Mouse (Mus musculus): ENCODE data around the gene Sept9.

- no peak for TF ChIP-seq TAL1 (IDR thresholded peaks at IDR 0.05; ENCODE audit: low read length)
- no peak for TF ChIP-seq GATA1 (IDR thresholded peaks at IDR 0.05; ENCODE audit: low read length)
Measured at GRCm38 (mm10) chr11:117256088-117256487, 56.6 kb downstream of the Sept9 start.
